Comparison of ENCODE assay signal across 7 mouse cellular contexts in the genomic region with DNA sequence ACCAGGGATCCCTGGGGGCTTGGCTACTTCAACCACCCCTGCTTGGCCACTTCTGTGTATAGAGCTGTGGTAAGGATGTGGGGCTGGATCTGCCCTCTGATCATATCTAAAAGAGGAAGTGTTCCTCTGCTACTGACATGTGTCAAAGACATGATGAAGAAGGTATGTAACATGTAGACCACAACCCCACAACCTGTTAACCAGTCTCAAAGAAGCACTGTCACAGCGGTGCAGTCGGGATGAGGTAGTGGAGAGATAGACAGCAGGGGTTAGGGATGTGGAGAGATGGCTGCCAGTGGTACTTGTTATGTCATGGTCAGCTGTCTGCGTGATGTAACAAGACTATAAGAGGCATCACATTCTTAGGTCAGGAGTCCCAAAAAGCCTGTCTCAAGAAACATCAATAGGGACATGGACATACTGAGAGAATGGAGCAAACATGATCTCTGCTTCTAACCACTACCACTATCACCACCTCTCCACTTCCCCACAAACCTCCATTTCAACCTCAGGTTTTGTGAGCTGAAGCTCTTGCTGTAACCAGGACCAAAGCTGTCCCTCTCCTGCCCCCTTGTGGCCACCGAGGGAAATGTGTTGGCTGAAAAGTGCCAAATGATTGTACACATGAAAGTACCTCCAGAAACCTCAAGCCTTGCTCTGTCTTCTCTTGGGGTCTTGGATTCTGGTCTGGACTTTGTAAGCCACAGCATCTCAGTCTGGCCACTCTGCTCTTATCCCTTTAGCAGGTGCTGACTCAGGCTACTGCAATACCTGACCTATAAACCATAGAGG. TPM values are rescaled to one million over a fixed set of nuclear protein-coding genes. Genes with fewer than 3 reads are reported as not detected.
A peak's percentile ranks its signal among the peaks of the same experiment; 100 is the strongest.
DNase-seq lines count a peak whose midpoint lies in the region; ATAC-seq lines count a peak whose summit lies in the region.

No protein-coding gene starts in this region.

- no peaks in the 10 kb centered on the region for H3K9me3 ChIP-seq in midbrain, embryonic 13.5 days

- intact Hi-C loops in gastrocnemius, postnatal 36 days (cut with DNase I), result loop anchor here (2.0 kb wide), 2 partner anchors 196 to 250 kb away; a partner anchor contains a TSS
- intact Hi-C loops in left cerebral cortex, postnatal 4 days (cut with DNase I), result loop anchor here (2.0 kb wide), 1 partner anchor 202 kb away; no protein-coding TSS in a partner anchor

- no peak overlapping the region for H3K27ac ChIP-seq in midbrain, embryonic 13.5 days

- H3K4me1 ChIP-seq in midbrain, embryonic 13.5 days (replicated peaks), result no peaks in the 10 kb centered on the region

- no peak overlapping the region for H3K9ac ChIP-seq in midbrain, embryonic 13.5 days (replicated peaks)

- no peaks in the 10 kb centered on the region for H3K27me3 ChIP-seq in midbrain, embryonic 13.5 days

- H3K36me3 ChIP-seq in midbrain, embryonic 13.5 days, result peaks cover 20% of the 10 kb centered on the region

- DNase-seq in adrenal gland, adult 18-20 months (ENCODE audit: low spot score in 2 of 2), result peak; percentile 92 to 93
- peak; percentile 89 for DNase-seq in embryo, embryonic 10 days (ENCODE audit: low spot score)
- DNase-seq in gastrocnemius, postnatal 36 days, result peak; percentile 77 to 90
- peak; percentile 78 for DNase-seq in kidney, adult 11 months
- peak; percentile 88 for DNase-seq in left cerebral cortex, postnatal 4 days
- DNase-seq in spleen, adult 12 weeks (ENCODE audit: low spot score), result peak; percentile 74

- H3K4me2 ChIP-seq in midbrain, embryonic 13.5 days (replicated peaks), result no peak overlapping the region

- no peak overlapping the region for H3K4me3 ChIP-seq in midbrain, embryonic 13.5 days (replicated peaks)

- peak; percentile 83 for ATAC-seq in midbrain, embryonic 13.5 days

- WGBS in midbrain, embryonic 13.5 days, result 47% methylated on average over 4 of the region's 4 CpGs

RNA-seq across cellular contexts. Expression of a gene that starts 56.3 kb away (rescaled TPM):
- 10 to 100 TPM; 37.7 to 43.6 TPM for total RNA-seq in adrenal gland, adult 18-20 months (2021)
- 1 to 10 TPM; 3.6 to 6.7 TPM for total RNA-seq in gastrocnemius, postnatal 36 days (2021)
- 10 to 100 TPM; 33.1 to 44.8 TPM for total RNA-seq in left cerebral cortex, postnatal 4 days (2021)
- polyA plus RNA-seq in midbrain, embryonic 13.5 days (2015; fragmentation: Nextera tagmentation; extraction: Ambion mirVana), result 48.1 and 49.9 TPM in 2 replicates

Comparison
In these comparisons a context has a peak if more than half of its experiments do, and no peak if none do; other contexts are left out.
1. RNA of a gene that starts 56.3 kb away (total RNA-seq): 33.1 to 44.8 TPM in left cerebral cortex, postnatal 4 days and 37.7 to 43.6 TPM in adrenal gland, adult 18-20 months; 3.6 to 6.7 TPM in gastrocnemius, postnatal 36 days; every median in the first group is over 4 times any median in the second.
2. Peak in every context shown above with its lines, with median percentiles within 50 percentile points of each other: DNase-seq.